Mouse (Mus musculus) left cerebral cortex, postnatal 36 days (tissue): ENCODE measurements at regions not wholly inside any gene's neighbourhood (a gene's known extent, or its start where the extent isn't known, plus 50 kb on each side); places are given as distances from the start of the nearest gene placed in this dataset.

Experiments used
- DNase-seq, 2 experiments: peaks; one replicate each; pipeline ENCODE4 v3.0.0; 2021 to 2022; ENCODE audit warnings: low spot score in 2 of 2, mixed read lengths in 1 of 2
- intact Hi-C: fragments of 180-260 bp; cut with DNase I; formaldehyde crosslinking; loops from one replicate; pipeline ENCODE4 v1.15.1; 2025

DNA sequence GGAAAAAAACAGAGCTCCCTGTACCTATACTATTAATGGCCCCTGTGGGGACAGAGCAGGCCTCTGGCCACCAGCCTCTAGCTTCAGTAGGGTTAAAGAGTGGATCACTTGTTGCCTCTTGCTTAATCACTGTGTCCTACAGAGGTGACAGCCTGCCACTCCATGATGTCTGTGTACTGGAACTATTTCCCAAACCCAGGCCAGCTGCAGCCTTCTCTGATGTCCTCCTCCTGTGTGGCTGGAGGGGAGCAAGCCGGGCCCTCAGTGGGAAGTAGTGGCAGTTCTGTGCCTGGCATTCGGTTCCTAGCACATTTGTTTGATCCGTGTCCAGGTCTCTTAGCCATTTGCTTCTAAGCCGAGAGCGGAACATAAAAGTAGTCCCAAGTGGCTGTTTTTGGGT is 207.7 kb upstream of the Cadm1 start:
- no peak for DNase-seq
- intact Hi-C loops = no loop called here

DNA sequence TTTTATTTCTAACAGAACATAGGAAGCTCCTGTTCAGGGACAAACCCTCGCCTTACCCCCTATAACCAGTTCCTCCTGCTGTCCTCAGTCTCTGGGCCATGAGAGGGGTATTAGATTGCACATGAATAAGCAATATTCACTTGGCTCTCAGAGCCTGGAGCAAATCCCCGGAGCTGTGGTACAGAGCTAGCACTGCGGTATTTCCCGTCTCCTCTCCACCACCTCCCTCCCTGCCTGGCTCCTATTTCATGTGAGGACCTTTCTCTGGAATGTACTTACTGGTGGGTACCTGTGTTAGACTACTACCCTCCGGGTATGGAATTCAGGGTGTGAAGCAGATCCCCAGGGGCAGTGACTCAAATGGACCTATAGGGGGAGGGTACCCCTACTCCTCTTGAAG is 206.9 kb upstream of the Cadm1 start:
- no peak for DNase-seq
- intact Hi-C loops = no loop called here

DNA sequence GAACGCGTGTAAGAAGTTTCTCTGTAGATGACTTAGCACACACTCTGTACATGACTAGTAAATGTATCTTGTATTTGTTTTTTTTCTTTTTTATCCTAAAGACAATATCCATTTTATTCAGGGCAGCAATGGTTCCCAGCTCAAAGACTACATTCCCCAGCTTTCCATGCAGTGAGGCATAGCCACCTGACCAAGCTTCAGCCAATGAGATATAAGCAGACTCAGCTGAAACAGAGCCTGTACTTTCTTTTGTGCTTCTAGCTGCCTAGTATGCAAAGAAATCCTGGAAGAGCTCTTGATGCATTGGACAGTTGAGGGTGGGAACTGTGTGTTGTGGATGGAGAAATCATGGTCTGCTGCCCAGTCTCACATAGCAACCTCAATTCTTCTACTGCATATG is 202.4 kb upstream of the Cadm1 start:
- DNase-seq = no peak
- intact Hi-C loops = no loop called here

DNA sequence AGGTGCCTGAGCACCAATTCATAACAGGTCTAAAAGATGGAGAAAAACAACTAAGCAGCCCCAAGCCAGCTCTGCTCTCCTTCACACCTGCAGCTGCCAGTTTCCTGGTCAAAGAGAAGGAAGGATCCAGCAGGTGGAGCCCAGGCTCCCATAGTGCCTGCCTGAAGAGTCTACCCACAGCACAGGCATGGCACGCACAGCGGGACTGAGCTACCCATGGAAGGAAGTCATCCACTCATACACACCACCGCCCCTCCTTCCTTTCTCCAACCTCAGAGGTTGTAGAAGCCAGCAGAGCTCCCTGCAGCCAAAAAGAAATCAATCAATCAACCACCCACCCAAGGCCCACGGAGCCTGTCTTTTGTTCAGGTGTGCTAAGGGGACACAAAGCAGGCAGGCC is 197.0 kb upstream of the Cadm1 start:
- DNase-seq = no peak

GRCm38 (mm10) chr9:47338221-47338620 is 191.8 kb upstream of the Cadm1 start:
- DNase-seq = no peak
- intact Hi-C loops = no loop called here

More for the DNA sequence above, 197.0 kb upstream of the Cadm1 start:
- intact Hi-C loops = no loop called here

- DNase-seq = no peak
- intact Hi-C loops = no loop called here
Observed at GRCm38 (mm10) chr9:47346527-47347111, 183.4 kb upstream of the Cadm1 start.

DNA sequence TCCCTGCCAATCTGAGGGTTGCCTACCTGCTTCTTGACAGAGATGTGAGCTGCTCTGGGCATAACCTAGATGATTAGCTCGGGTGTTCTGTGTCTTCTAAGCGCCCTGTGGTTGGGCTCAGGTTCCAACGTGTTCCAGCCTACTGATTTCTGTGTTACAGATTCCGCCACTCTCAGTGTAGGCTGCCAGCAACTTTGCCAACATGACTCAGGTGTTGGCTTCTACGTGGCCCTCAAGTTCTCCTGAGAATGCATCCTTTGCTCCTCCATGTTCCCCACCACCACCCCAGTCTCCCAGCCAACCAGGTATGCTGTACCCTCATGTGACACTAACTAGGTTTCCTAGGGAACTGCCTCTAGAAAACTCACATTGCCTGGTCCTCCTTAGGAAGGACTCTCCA is 179.7 kb upstream of the Cadm1 start:
- no peak for DNase-seq
- intact Hi-C loops = no loop called here

DNA sequence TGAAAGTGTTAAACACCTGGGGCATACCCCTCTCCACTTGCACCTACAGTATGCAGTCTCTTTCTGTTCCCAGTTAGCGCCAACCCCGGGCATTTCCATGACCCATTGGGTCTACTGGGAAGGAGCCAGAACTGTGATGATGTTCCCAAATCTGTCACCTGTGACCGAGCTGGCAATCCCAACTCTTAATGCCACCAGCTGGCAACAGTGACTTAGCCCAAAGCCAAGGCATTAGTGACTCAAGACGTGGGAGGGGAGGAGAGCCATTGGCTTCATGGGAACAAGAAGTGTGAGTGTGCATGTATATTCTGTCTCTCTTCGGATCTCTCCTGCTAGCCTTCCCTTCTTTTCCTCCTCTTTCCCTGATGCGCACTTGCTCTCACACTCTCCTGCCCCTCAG is 178.9 kb upstream of the Cadm1 start:
- no peak for DNase-seq
- intact Hi-C loops = no loop called here

DNA sequence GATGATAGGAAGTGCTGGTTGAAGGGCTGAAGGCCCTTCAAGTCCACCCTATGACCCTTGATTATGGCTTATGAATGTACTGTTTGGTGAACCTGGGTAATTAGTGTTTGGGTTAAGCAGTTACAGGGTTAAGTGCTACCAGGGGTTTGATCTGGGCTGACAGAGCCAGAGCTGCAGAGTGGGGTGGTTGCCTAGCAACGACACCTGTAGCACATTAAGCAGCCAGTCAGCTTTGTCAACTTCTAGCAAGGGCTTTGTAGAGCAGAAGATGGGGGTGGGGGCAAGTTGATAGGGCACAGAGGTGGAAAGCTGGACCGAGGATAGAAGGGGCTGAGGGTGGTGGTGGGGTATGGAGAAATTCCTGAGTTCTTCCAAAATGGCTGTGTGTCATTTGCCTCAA is 177.0 kb upstream of the Cadm1 start:
- no peak for DNase-seq
- intact Hi-C loops = no loop called here

GRCm38 (mm10) chr9:47353972-47354371 is 176.0 kb upstream of the Cadm1 start:
- intact Hi-C loops = no loop called here
- DNase-seq = no peak

- no peak for DNase-seq
- intact Hi-C loops = no loop called here
Observed at GRCm38 (mm10) chr9:47354423-47354822, 175.6 kb upstream of the Cadm1 start.

DNA sequence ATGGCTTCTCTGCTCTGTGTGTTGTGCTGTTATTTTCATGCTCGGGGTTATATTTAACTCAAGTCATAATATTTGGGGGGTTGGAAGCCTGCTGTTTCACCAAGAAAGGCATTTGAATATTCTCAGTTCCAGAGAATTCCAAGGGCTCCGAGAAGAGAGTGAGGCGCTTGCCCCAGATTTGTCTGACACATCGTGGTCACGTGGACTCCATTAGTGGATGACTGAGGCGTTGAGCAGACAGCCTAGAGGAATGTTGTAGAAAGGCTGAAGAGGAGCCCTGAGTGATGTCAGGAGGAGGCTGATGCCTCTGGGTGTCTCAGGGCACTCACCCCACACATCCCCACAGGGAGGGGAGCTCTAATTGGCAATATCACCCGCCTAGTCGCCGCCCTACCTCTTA is 175.1 kb upstream of the Cadm1 start:
- DNase-seq = peak; percentile 9 to 33
- intact Hi-C loops = no loop called here

DNA sequence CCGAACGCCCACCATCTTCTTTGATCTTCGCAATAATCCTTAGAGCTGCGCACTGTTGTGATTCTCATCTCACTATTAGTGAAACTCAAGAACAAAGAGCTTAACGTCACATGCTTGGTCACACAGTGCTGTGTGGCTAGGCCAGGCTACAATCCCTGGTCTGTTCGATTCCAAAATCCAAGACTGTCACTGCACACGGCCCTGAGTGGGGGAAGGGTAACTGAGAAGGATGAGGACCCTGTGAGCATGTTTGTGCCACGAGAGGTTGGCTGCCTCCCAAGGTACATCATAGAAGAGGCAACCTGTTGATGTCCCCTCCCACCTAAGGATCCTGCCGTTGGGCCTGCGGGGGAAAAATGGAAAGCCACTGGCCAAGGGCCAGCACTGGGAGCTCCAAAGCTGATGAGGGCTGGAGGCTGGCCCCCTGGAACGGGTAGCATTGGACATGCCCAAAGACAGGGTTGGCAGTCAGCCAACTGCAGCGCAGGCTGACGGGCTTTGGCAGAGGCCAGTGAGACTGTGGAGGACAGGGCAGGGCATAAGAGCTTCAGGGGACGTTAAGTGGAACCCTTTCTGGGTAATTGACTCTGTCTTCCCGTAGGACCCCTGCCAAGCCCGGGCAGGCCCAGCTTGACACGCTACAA is 172.1 kb upstream of the Cadm1 start:
- intact Hi-C loops = no loop called here
- peak; percentile 16 to 38 for DNase-seq

GRCm38 (mm10) chr9:47358400-47358767 is 171.6 kb upstream of the Cadm1 start:
- no peak for DNase-seq
- intact Hi-C loops = no loop called here

DNA sequence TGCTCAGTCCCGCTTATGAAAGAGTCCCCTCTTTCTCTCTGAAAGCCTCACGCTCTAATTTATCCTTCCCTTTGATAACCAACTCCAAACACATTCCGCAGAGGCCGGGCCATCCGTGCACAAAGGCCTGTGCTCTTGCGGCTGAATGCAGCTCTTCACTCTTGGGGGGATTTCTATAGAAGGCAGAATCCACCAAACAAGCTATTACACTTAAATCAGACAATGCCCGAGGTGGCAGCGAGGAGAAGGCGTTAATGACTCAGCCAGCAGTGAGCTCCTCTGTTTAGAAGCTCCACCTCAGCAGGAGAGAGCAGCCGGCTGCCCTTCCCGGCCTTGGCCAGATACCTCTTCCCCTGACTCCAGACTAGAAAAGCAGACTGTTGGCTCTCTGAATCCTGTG is 166.9 kb upstream of the Cadm1 start:
- no peak for DNase-seq
- intact Hi-C loops = no loop called here

DNA sequence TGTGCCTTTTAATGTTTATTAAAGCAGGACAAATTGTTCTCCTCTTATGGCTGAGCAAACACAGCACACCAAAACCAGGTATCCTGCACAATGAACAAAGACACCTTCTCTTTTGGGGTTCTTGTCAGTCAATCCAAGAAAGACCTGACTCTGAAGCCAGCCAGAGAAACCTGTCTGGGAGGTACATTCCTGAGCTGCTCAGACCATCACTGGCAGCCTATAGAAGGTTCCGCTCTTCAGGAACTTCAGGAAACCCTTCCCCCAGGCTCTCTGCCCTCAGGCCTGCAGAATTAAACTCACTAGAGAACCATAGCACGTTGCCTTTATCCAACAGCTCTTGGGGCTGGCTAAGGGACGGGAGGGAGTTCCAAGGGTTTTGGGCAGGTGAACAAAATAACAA is 165.2 kb upstream of the Cadm1 start:
- DNase-seq = no peak
- intact Hi-C loops = no loop called here

DNA sequence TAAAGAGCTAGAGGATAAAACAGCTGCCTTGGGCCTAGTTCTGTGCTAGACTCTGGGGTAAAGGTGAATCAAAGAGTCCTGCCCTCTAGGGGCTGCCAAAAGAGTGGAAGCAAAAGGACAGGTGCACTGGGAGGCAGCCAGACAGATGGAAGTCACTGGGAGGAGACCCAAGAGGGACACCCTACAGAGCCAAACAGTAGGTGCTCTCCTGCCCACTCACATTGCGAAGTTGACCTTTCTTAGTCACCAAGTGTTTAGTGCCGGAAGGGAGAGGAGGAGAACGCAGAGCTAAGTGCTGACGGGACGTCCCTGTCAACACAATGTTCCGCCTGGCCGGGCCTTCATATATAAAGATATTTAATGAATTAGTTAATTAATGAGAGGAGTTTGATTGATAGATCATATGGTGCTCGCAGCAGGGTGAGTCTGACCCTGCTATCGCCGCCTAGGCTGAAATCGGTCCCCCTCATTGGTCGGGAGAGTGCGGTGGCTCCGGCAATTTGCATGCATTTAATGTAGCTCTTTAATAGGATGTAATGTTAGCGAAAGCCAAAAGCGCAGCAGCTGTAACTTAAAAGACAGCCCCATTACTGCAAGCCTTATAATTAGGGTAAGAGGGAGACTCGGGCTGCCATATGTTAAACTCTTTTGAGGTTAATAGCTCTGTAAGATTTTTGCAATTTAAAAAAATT is 162.6 kb upstream of the Cadm1 start:
- DNase-seq = no peak
- intact Hi-C loops = no loop called here

GRCm38 (mm10) chr9:47368015-47368901 is 161.7 kb upstream of the Cadm1 start:
- no peak for DNase-seq
- intact Hi-C loops = no loop called here

DNA sequence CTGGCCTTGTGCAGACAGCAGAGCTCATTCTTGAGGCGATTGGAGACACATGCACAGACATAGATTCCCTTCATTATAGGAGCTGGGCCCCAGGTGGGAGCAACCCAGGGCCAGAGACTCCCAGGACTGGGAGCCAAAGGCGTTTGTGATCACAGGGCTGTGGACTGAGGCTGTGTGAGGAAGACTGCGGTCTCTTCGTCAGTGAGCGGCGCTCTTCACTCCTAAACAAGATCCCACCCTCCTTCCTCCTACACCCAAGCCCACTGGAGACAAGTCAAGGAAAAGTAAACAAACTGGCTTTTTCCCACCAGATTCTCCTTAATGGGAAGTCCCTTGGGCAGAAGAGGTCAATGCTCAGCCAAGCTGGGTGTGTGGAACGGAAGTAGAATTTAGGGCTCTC is 157.7 kb upstream of the Cadm1 start:
- no peak for DNase-seq
- intact Hi-C loops = no loop called here

DNA sequence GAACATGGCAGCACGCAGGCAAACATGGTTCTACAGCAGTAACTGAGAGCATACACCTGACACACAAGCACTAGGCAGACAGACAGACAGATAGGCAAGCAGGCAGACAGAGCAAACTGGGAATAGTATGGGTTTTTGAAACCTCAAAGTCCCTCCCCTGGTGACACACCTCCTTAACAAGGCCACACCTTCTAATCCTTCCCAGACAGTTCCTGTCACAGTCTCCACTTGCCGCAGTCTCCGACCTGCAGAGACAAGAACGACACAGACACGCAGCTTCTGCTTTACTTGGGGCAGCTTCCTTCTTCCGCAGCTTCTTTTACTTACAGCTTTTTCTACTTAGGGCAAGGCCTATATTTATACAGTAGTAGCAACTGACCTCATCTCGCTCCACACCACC is 155.9 kb upstream of the Cadm1 start:
- DNase-seq = no peak
- intact Hi-C loops = no loop called here

DNA sequence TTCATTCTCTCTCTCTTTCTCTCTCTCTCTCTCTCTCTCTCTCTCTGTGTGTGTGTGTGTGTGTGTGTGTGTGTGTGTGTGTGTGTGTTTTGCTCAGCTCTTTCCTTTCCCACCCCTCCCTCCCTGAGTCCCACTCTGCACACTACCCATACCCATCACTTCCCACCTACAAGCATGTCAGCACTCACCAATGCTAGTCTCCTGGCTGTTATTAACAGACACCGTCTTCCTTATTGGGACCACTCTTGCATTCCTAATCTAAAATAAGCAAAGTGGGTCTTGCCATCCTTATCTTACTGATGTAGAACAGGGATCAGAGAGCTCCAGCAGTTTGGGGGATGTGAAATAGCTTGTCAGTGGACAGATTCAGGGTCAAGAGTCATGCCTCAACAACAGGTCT is 153.3 kb upstream of the Cadm1 start:
- no peak for DNase-seq
- intact Hi-C loops = no loop called here
